Mouse (Mus musculus): Measurements from ENCODE around the gene Shroom4. TPM values are rescaled to one million over a fixed set of nuclear protein-coding genes. Genes with fewer than 3 reads are reported as not detected.
"Not testable (repeated sequence)": the region's sequence is repeated elsewhere in the genome, so short reads cannot be mapped to it uniquely, and the experiment has no call there.

Gene Shroom4
- polyA plus RNA-seq, 1 experiment from 2014 or later = 7.6 TPM

DNA sequence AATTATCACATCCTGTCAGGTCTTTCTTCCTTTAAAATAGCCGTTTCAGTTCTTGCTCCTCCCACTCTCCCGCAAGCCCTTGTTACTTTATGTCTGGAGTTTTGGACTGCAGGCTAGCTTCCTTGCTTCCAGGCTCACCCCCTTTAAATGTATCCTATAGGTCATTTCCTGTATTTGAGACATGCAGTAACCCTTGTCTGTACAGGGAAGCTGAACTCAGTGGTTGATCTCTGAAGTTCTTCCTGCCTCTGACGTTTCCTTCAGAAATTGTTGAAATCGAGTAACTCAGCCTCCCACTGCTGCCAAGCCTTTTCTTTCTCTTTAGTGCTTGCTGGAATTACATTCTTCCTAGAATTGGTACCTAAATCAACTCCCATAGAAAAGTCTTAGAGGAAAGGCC is 18.5 kb downstream of the Shroom4 start:
- Histone ChIP-seq H3K27ac (no peak overlapping the region), H3K36me3 (no peaks in the 10 kb centered on the region), H3K27me3 (no peaks in the 10 kb centered on the region), H3K4me1 (no peaks in the 10 kb centered on the region), H3K4me2 (no peak overlapping the region), H3K4me3 (no peak overlapping the region), H3K9me3 (no peaks in the 10 kb centered on the region), H3K9ac (no peak overlapping the region)
- 36% methylated on average over 4 of the region's 4 CpGs for WGBS
- no peak for ATAC-seq (ENCODE audit: borderline replicate concordance, extremely low read depth, low FRiP score, low TSS enrichment)

DNA sequence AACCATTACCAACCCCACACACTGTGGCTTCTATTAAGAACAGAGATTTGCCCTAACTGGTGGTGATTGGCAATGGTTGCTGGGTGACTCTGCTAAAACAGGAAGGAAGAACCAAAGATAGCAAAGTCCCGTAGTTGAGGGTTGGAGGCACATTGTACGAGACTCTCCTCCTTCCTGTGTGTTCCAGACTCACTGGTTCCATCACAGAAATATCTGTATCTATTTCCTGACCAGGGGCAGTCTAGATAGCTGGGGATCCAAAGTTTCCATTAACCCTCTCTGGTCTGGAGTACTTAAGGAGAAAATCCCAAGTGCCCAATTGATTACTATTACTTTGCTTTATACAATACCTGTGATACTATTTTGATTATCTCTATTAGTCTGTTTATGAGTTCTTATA is 35.6 kb downstream of the Shroom4 start:
- Histone ChIP-seq H3K9ac (no peak overlapping the region), H3K36me3 (no peaks in the 10 kb centered on the region), H3K4me1 (no peaks in the 10 kb centered on the region), H3K9me3 (no peaks in the 10 kb centered on the region), H3K4me2 (no peak overlapping the region), H3K4me3 (no peak overlapping the region), H3K27me3 (no peaks in the 10 kb centered on the region), H3K27ac (no peak overlapping the region)
- ATAC-seq (ENCODE audit: borderline replicate concordance, extremely low read depth, low FRiP score, low TSS enrichment) = no peak
- WGBS = 65% methylated on average over 2 of the region's 2 CpGs

DNA sequence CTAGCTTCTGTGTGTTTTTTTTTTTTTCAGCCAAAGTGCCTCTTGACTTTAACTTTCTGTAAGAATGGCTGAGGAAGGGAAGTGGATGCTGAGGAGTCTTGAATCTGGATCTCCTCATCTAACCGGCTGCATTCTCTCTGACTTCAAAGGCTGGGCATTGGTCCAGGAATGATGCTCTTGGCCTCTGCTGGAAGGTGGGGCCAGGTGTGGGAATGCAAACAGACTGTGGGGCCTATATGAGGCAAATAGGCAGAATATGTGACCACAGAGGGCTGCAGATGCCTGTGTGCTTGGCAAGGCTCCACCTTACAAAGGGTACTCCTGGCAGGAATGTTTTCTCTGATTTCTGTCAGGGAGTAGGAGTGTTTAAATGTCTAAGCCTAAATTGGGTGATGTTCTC is 46.8 kb downstream of the Shroom4 start:
- H3K4me1 ChIP-seq = peaks cover 4% of the 10 kb centered on the region; the same call in 1 of the 2 replicates
- peak; percentile 78; the same call in 1 of the 2 replicates for ATAC-seq (ENCODE audit: borderline replicate concordance, extremely low read depth, low FRiP score, low TSS enrichment)
- 18% methylated on average over 1 of the region's 1 CpGs for WGBS

DNA sequence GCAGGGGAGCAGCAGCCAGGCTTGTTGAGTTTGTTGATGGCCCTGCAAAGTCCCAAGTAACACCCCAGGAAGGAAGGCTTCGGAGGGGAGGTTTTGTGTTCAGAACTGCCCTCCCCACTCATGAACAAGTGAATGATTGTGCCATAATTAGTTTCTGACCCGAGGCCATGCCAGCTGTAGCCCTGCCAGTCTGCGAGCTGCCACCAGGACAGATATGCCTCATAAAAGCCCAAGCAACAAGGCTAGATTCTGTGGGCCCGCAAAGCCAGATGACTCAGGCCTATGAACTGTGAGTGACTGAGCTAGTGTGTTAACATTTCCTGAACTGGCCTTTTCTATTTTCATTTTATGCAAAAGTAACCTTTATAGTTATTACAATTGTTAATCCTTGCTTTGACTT is 48.3 kb downstream of the Shroom4 start:
- Histone ChIP-seq H3K4me3 (no peak overlapping the region), H3K27ac (no peak overlapping the region; the same call in 1 of the 2 replicates), H3K4me1 (peaks cover 4% of the 10 kb centered on the region; the same call in 1 of the 2 replicates), H3K4me2 (no peak overlapping the region), H3K9ac (no peak overlapping the region), H3K9me3 (no peaks in the 10 kb centered on the region), H3K27me3 (no peaks in the 10 kb centered on the region), H3K36me3 (no peaks in the 10 kb centered on the region)
- no peak for ATAC-seq (ENCODE audit: borderline replicate concordance, extremely low read depth, low FRiP score, low TSS enrichment)
- 68% methylated on average over 4 of the region's 4 CpGs for WGBS

More for the DNA sequence above, 46.8 kb downstream of the Shroom4 start:
- H3K4me3 ChIP-seq = no peak overlapping the region
- H3K27ac ChIP-seq = peak overlapping the region; percentile 67; the same call in 1 of the 2 replicates
- H3K9ac ChIP-seq = no peak overlapping the region
- no peaks in the 10 kb centered on the region for H3K9me3 ChIP-seq
- no peaks in the 10 kb centered on the region for H3K36me3 ChIP-seq
- no peak overlapping the region for H3K4me2 ChIP-seq
- no peaks in the 10 kb centered on the region for H3K27me3 ChIP-seq

DNA sequence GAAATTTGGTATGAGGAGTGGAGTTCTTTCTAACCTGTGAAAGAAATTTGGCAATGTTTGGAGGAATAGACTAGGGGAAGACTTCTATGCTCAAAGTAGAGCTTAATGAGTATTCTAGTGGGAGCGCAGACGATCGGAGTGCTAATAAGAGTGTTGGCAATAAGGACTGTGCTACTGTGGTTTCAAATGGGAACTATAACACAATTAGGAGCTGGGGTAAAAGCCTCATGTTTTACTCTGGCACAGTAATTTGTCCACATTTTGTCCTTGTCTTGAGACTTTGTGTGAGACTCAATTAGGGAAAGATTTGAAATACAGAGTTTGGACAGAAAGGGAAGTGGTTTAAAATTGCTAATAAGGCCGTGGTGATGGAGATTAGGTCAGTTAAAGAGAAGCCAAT is 53.6 kb downstream of the Shroom4 start:
- Histone ChIP-seq H3K9ac (no peak overlapping the region), H3K4me3 (no peak overlapping the region), H3K9me3 (no peaks in the 10 kb centered on the region), H3K36me3 (no peaks in the 10 kb centered on the region), H3K27me3 (no peaks in the 10 kb centered on the region), H3K4me2 (no peak overlapping the region), H3K4me1 (no peaks in the 10 kb centered on the region), H3K27ac (no peak overlapping the region)
- WGBS = 92% methylated on average over 4 of the region's 4 CpGs
- no peak for ATAC-seq (ENCODE audit: borderline replicate concordance, extremely low read depth, low FRiP score, low TSS enrichment)

DNA sequence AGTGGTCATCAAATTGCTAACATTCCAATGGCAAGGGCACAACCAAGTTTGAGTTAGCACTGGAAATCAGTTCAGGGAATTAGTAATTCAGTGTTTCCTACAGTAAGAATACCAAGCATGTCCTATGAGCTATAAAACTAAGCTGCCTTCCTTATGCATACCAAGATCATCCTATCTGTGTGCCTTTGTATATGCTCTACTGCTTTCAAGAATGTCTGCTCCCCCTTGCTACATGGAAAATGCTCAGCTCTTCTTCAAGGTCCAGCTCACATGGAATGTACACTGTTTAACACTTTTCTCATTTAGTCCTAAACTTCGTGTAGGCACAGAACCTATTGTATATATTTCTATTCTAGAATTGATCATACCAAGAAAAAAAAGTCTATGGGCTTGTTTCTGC is 69.6 kb downstream of the Shroom4 start:
- no CpG with 5 or more reads among the region's 1 CpGs for WGBS
- H3K9ac ChIP-seq; H3K4me2 ChIP-seq; ATAC-seq (ENCODE audit: borderline replicate concordance, extremely low read depth, low FRiP score, low TSS enrichment); H3K27ac ChIP-seq; H3K36me3 ChIP-seq; H3K27me3 ChIP-seq; H3K9me3 ChIP-seq; H3K4me1 ChIP-seq; H3K4me3 ChIP-seq: not testable (repeated sequence)

DNA sequence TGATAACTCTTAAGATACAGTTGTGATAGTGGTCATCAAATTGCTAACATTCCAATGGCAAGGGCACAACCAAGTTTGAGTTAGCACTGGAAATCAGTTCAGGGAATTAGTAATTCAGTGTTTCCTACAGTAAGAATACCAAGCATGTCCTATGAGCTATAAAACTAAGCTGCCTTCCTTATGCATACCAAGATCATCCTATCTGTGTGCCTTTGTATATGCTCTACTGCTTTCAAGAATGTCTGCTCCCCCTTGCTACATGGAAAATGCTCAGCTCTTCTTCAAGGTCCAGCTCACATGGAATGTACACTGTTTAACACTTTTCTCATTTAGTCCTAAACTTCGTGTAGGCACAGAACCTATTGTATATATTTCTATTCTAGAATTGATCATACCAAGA is 72.9 kb downstream of the Shroom4 start:
- H3K27me3 ChIP-seq; H3K9ac ChIP-seq; H3K36me3 ChIP-seq; H3K9me3 ChIP-seq; H3K27ac ChIP-seq; H3K4me1 ChIP-seq; ATAC-seq (ENCODE audit: borderline replicate concordance, extremely low read depth, low FRiP score, low TSS enrichment); H3K4me3 ChIP-seq; H3K4me2 ChIP-seq: not testable (repeated sequence)
- WGBS = no CpG with 5 or more reads among the region's 1 CpGs

DNA sequence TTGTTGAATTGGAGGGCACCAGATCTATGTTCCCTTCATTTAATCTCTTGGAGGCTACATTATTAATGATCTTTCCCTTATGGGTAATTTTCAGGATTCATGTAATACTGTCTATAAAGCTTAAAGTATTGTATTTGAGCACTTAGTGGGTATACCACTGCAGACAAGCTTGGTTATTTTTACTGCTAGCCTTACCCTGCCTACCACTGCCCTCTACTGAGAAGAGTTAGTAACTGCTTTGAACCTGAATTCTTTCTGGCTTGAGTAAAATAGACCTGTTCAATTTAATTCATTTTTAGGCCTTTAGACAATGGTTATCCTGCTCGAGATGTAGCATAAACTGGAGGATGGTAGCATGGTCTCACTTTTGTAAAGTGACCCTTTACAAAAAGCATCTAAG is 75.5 kb downstream of the Shroom4 start:
- Histone ChIP-seq H3K4me1 (no peaks in the 10 kb centered on the region), H3K9me3 (no peaks in the 10 kb centered on the region), H3K27ac (no peak overlapping the region), H3K36me3 (no peaks in the 10 kb centered on the region), H3K4me3 (no peak overlapping the region), H3K4me2 (no peak overlapping the region), H3K27me3 (no peaks in the 10 kb centered on the region), H3K9ac (no peak overlapping the region)
- 30% methylated on average over 1 of the region's 1 CpGs for WGBS
- ATAC-seq (ENCODE audit: borderline replicate concordance, extremely low read depth, low FRiP score, low TSS enrichment) = no peak

DNA sequence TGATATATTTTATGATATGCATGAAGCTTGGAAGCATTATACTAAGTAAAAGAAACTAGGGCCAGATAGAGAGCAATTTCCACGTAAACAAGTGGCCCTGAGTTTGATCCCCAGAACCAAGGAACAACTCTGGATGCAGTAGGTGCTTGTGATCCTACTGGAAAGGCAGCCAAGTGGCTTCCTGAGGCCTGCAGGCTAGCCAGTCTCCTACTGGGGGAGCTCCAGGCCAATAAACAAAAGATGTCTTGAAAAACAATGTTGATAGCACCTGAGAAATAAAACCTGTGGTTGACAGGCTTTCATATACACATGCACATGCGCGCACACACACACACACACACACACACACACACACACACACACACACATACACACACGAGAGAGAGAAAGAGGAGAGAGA is 82.6 kb downstream of the Shroom4 start:
- no peaks in the 10 kb centered on the region for H3K27me3 ChIP-seq
- no peak for ATAC-seq (ENCODE audit: borderline replicate concordance, extremely low read depth, low FRiP score, low TSS enrichment)
- H3K36me3 ChIP-seq = no peaks in the 10 kb centered on the region
- no peaks in the 10 kb centered on the region for H3K9me3 ChIP-seq
- no peak overlapping the region for H3K4me3 ChIP-seq
- no peak overlapping the region for H3K27ac ChIP-seq
- H3K4me2 ChIP-seq = no peak overlapping the region
- H3K9ac ChIP-seq = no peak overlapping the region
- H3K4me1 ChIP-seq = no peaks in the 10 kb centered on the region
- 86% methylated on average over 4 of the region's 4 CpGs for WGBS

DNA sequence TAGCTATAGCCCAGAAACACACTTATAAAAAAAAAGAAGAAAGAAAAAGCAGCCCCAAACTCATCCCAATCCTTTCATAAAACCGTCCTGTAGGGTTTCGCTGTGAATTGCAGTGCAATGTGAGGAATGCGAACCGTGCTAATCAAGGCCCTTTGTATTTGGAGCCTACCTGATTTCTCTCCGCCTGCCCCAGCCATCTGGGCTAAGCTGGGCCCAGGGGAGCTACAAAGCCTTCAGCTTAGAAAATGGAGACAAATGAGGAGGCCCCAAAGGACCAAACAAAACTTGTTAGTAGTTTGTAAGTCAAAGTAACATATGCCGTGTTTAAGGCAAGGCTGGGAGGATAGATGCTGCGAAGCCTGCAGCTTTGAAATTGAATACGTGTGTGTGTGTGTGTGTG is 84.2 kb downstream of the Shroom4 start:
- H3K4me3 ChIP-seq = no peak overlapping the region
- no peak for ATAC-seq (ENCODE audit: borderline replicate concordance, extremely low read depth, low FRiP score, low TSS enrichment)
- H3K4me1 ChIP-seq = no peaks in the 10 kb centered on the region
- H3K27me3 ChIP-seq = no peaks in the 10 kb centered on the region
- no peak overlapping the region for H3K4me2 ChIP-seq
- H3K9ac ChIP-seq = no peak overlapping the region
- H3K27ac ChIP-seq = no peak overlapping the region
- WGBS = 43% methylated on average over 8 of the region's 8 CpGs
- H3K36me3 ChIP-seq = no peaks in the 10 kb centered on the region
- H3K9me3 ChIP-seq = no peaks in the 10 kb centered on the region

DNA sequence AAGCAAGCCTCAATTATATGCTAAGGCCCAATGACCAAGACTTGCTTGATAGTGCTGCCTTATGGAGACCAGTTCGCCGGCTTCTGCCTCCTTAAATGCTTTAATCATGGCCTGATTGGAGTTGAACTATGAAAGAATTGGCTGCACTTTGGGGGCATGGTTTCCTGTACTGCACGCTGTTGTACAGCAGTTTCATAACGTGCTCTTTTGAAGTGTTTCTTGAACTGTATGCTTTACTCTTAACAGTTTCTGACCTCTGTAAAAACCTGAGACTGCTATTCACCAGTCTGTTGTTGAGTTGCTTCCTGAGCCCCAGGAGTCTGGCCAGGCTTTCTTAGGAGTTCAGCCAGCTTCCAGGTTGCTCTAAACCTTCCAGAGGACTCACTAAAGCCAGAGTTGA is 90.8 kb downstream of the Shroom4 start:
- 52% methylated on average over 4 of the region's 4 CpGs for WGBS
- Histone ChIP-seq H3K36me3 (no peaks in the 10 kb centered on the region), H3K9ac (no peak overlapping the region), H3K9me3 (no peaks in the 10 kb centered on the region), H3K27ac (no peak overlapping the region), H3K27me3 (no peaks in the 10 kb centered on the region), H3K4me3 (no peak overlapping the region), H3K4me2 (no peak overlapping the region), H3K4me1 (no peaks in the 10 kb centered on the region)
- no peak for ATAC-seq (ENCODE audit: borderline replicate concordance, extremely low read depth, low FRiP score, low TSS enrichment)

DNA sequence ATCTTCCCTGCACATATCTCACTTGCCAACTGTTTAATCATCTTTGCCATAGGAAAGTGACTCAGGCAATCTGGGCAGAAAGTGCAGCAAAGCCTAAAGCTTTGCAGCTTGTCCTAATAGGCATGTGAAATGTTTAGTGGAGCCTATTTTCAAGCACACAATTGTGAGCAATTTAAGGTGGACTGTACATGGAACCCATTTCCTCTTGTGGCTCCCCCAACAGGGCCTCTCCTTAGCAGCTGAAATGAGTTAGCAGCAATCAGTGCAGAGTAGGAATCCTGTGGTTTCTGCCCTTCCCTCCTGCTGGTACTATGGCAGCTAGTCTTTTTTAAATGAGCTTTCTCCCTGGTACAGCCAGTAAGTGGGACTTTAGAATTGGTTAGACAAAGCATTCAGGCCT is 95.8 kb downstream of the Shroom4 start:
- no peak overlapping the region for H3K27ac ChIP-seq
- no peak overlapping the region for H3K4me2 ChIP-seq
- H3K4me1 ChIP-seq = no peaks in the 10 kb centered on the region
- ATAC-seq (ENCODE audit: borderline replicate concordance, extremely low read depth, low FRiP score, low TSS enrichment) = no peak
- H3K36me3 ChIP-seq = no peaks in the 10 kb centered on the region
- no peak overlapping the region for H3K9ac ChIP-seq
- no peak overlapping the region for H3K4me3 ChIP-seq
- no peaks in the 10 kb centered on the region for H3K9me3 ChIP-seq
- no peaks in the 10 kb centered on the region for H3K27me3 ChIP-seq

DNA sequence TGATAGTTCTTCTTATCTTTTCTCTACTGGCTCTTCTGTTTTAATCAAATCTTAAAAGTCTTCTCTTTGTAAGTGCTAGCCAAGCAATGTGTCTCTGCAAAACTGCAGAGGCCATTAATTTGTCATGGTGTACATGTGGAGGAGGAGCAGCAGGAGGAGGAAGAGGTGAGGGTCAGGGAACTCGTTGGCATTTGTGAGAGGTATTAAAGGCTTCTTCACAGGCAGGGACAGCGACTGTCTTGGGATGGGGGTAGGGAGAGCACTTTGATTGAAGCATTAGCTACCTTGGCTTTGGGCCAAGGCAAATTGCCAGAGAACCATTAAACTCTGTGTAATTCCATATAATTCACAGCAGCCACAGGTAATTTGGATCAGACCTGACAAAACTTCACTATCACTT is 96.7 kb downstream of the Shroom4 start:
- Histone ChIP-seq H3K4me2 (no peak overlapping the region), H3K27me3 (no peaks in the 10 kb centered on the region), H3K36me3 (no peaks in the 10 kb centered on the region), H3K4me3 (no peak overlapping the region), H3K9ac (no peak overlapping the region), H3K4me1 (no peaks in the 10 kb centered on the region), H3K9me3 (no peaks in the 10 kb centered on the region), H3K27ac (no peak overlapping the region)
- 21% methylated on average over 2 of the region's 2 CpGs for WGBS
- no peak for ATAC-seq (ENCODE audit: borderline replicate concordance, extremely low read depth, low FRiP score, low TSS enrichment)

Data from lung, embryonic 15.5 days (tissue).